Comparison of ENCODE assay signal across 24 mouse cellular contexts in the genomic region with DNA sequence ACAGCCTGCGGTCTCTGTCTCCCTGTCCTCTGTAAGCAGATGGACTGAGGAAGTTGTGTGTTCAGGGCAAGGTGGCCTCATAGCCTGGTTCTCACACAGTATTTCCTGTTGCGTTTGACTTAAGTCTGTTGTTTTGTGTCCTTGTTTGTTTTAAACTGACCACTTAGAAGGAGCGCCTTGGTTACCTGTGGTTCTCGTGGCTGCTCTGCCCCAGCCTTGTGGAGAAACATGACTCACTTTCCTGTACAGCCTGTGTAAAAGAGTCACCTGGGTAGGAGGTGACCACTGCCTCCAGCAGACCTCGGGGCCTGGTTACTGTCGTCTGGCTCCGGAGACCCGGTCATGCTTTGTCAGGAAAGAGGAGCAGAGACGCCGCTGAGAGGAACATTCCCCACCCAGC. TPM values are rescaled to one million over a fixed set of nuclear protein-coding genes. Genes with fewer than 3 reads are reported as not detected.
DNase-seq lines count a peak whose midpoint lies in the region; ATAC-seq and TF ChIP-seq lines count a peak whose summit lies in the region.
"Had no signal": no experiment of that assay in that cellular context is flagged by ENCODE, and none has a peak within 500 bp of the region (broad histone marks: within the 10 kb centered on the region; RNA-seq: fewer than 3 reads in every experiment).

No protein-coding gene starts in this region.

- H3K9ac ChIP-seq in heart, embryonic 16.5 days (ENCODE audit: low read length): no peak overlapping the region
- H3K9ac ChIP-seq in heart, embryonic 11.5 days (ENCODE audit: low read depth, low read length): no peak overlapping the region
- H3K9ac ChIP-seq: embryonic facial prominence, embryonic 13.5 days; heart, embryonic 13.5 days; hindbrain, embryonic 13.5 days had no signal

- no peak for TF ChIP-seq CTCF in lung, adult 2 months (IDR thresholded peaks at IDR 0.05; ENCODE audit: insufficient read depth, low read length)
- no peak for TF ChIP-seq CTCF in bone marrow, adult 2 months (IDR thresholded peaks at IDR 0.05; ENCODE audit: control insufficient read depth, insufficient read depth, low read length)

- ATAC-seq in heart, embryonic 16.5 days (replicated peaks; ENCODE audit: extremely low read depth, insufficient read depth, low FRiP score): no peak
- ATAC-seq in heart, embryonic 11.5 days (replicated peaks; ENCODE audit: insufficient number of reproducible peaks, low FRiP score, low TSS enrichment): no peak
- ATAC-seq in neutrophil, adult 5-6 weeks (ENCODE audit: extremely low read depth, insufficient number of reproducible peaks, low FRiP score, poor library complexity, severe bottlenecking): peak; percentile 67
- ATAC-seq: CD4-positive, CD25-positive, alpha-beta regulatory T cell, adult 4 months; forebrain, embryonic 14.5 days; hindbrain, postnatal 0 days had no signal

- H3K27ac ChIP-seq in heart, embryonic 16.5 days (ENCODE audit: low read length): 0 out of 2 replicates have a peak overlapping the region, but pooled peaks have one; percentile 21
- no peak overlapping the region for H3K27ac ChIP-seq in heart, embryonic 11.5 days (ENCODE audit: low read depth, low read length)
- peak overlapping the region; percentile 67 for H3K27ac ChIP-seq in bone marrow, adult 2 months (ENCODE audit: control insufficient read depth, insufficient read depth, low read depth, low read length, poor library complexity)
- H3K27ac ChIP-seq: embryonic facial prominence, embryonic 13.5 days; heart, adult 2 months; hindbrain, embryonic 13.5 days; hindbrain, postnatal 0 days had no signal

- no peak for TF ChIP-seq POLR2A in lung, adult 2 months (IDR thresholded peaks at IDR 0.05; ENCODE audit: borderline replicate concordance, extremely low read depth, low read depth, low read length)
- TF ChIP-seq POLR2A in bone marrow, adult 2 months (IDR thresholded peaks at IDR 0.05; ENCODE audit: borderline replicate concordance, control insufficient read depth, low read depth, low read length): no peak

- peaks cover 45% of the 10 kb centered on the region for H3K36me3 ChIP-seq in heart, embryonic 16.5 days (ENCODE audit: control insufficient read depth, insufficient read depth)
- peaks cover 33% of the 10 kb centered on the region for H3K36me3 ChIP-seq in heart, embryonic 11.5 days (ENCODE audit: control insufficient read depth, insufficient read depth, low read length)

- H3K4me1 ChIP-seq in heart, embryonic 16.5 days (ENCODE audit: control insufficient read depth, insufficient read depth, low read length): peaks cover 8% of the 10 kb centered on the region
- H3K4me1 ChIP-seq in heart, embryonic 11.5 days (ENCODE audit: control insufficient read depth, insufficient read depth, low read length): peaks cover 17% of the 10 kb centered on the region; the same call in 1 of the 2 replicates
- no peaks in the 10 kb centered on the region for H3K4me1 ChIP-seq in lung, adult 2 months (ENCODE audit: control insufficient read depth, insufficient read depth, low read length)
- peaks cover 4% of the 10 kb centered on the region; the same call in 1 of the 2 replicates for H3K4me1 ChIP-seq in bone marrow, adult 2 months (ENCODE audit: control insufficient read depth, insufficient read depth, low read length)
- H3K4me1 ChIP-seq: embryonic facial prominence, embryonic 13.5 days; hindbrain, embryonic 13.5 days had no signal

- no peak overlapping the region for H3K4me2 ChIP-seq in heart, embryonic 16.5 days (ENCODE audit: low read depth, low read length)
- no peak overlapping the region for H3K4me2 ChIP-seq in heart, embryonic 11.5 days
- H3K4me2 ChIP-seq: embryonic facial prominence, embryonic 13.5 days; heart, embryonic 13.5 days; hindbrain, embryonic 13.5 days had no signal

- no peaks in the 10 kb centered on the region for H3K27me3 ChIP-seq in heart, embryonic 16.5 days (ENCODE audit: control insufficient read depth, insufficient read depth, low read length)
- H3K27me3 ChIP-seq in heart, embryonic 11.5 days (ENCODE audit: control insufficient read depth, insufficient read depth, low read length): no peaks in the 10 kb centered on the region
- H3K27me3 ChIP-seq: embryonic facial prominence, embryonic 13.5 days; heart, embryonic 13.5 days; hindbrain, embryonic 13.5 days had no signal

- no peak overlapping the region for H3K4me3 ChIP-seq in heart, embryonic 16.5 days (ENCODE audit: low read length)
- no peak overlapping the region for H3K4me3 ChIP-seq in heart, embryonic 11.5 days (ENCODE audit: low read depth, low read length)
- H3K4me3 ChIP-seq in lung, adult 2 months (replicated peaks; ENCODE audit: extremely low read depth, low read depth, low read length): no peak overlapping the region
- H3K4me3 ChIP-seq in bone marrow, adult 2 months (replicated peaks; ENCODE audit: control insufficient read depth, low read depth, low read length): no peak overlapping the region
- H3K4me3 ChIP-seq: embryonic facial prominence, embryonic 13.5 days; heart, adult 2 months; heart, embryonic 13.5 days; hindbrain, embryonic 13.5 days had no signal

- 82% methylated on average over 10 of the region's 10 CpGs for WGBS in heart, embryonic 16.5 days
- WGBS in heart, embryonic 11.5 days (ENCODE audit: insufficient replicate concordance): 86% methylated on average over 10 of the region's 10 CpGs
- 83% methylated on average over 10 of the region's 10 CpGs for WGBS in lung, adult 2 months
- 72% methylated on average over 10 of the region's 10 CpGs for WGBS in bone marrow, adult 2 months

- peak; percentile 23 for DNase-seq in lung, adult 2 months
- DNase-seq in lung, postnatal 4 days: no peak
- no peak for DNase-seq in urinary bladder, adult 18-20 months (ENCODE audit: low spot score in 2 of 2)
- no peak for DNase-seq in ovary, postnatal 14 days (ENCODE audit: low spot score)
- DNase-seq: adrenal gland, postnatal 14 days; B cell, adult 2 months; cerebellum, adult 18-20 months; cerebellum, adult 9-11 months; cerebellum, postnatal 36 days; gastrocnemius, postnatal 10 days; heart, adult 2 months; heart, postnatal 10 days had no signal

- no peaks in the 10 kb centered on the region for H3K9me3 ChIP-seq in heart, embryonic 16.5 days (replicated peaks; ENCODE audit: control insufficient read depth, low read length)
- H3K9me3 ChIP-seq in heart, embryonic 11.5 days (replicated peaks; ENCODE audit: control insufficient read depth, low read length): no peaks in the 10 kb centered on the region
- H3K9me3 ChIP-seq: heart, embryonic 13.5 days; hindbrain, embryonic 13.5 days had no signal

RNA-seq across cellular contexts. Expression of gene Cyp17a1, which starts 17.3 kb away (rescaled TPM):
- 1.00 and 1.7 TPM in 2 replicates for polyA plus RNA-seq in heart, embryonic 16.5 days (2015; fragmentation: Nextera tagmentation; extraction: Ambion mirVana)
- polyA plus RNA-seq in heart, embryonic 11.5 days (2014; fragmentation: Nextera tagmentation; extraction: Ambion mirVana): 0.97 and 1.1 TPM in 2 replicates
- polyA plus RNA-seq in lung, adult 2 months (2012; rRNA removed): 0.06 TPM in 1 of 2 replicates, not detected in the other
- polyA plus RNA-seq in bone marrow, adult 2 months (2011; ENCODE audit: insufficient read depth, insufficient read length, low replicate concordance, missing spikeins): not detected in 2 replicates
- total RNA-seq in neutrophil, adult 5-6 weeks (2017): 0.23 TPM in 1 of 2 replicates, not detected in the other
- total RNA-seq: gastrocnemius, postnatal 10 days; heart, adult 2 months; heart, postnatal 10 days; hematopoietic stem cell, adult 5-6 weeks; hindbrain, postnatal 0 days; MEL had no signal
- polyA plus RNA-seq: CD4-positive, CD25-positive, alpha-beta regulatory T cell, adult 4 months; embryonic facial prominence, embryonic 13.5 days; forebrain, embryonic 14.5 days; hindbrain, embryonic 13.5 days; hindbrain, postnatal 0 days had no signal

RNA-seq across cellular contexts. Expression of gene Borcs7, which starts 34.1 kb away (rescaled TPM):
- polyA plus RNA-seq in heart, embryonic 16.5 days (2015; fragmentation: Nextera tagmentation; extraction: Ambion mirVana): 13.7 and 14.9 TPM in 2 replicates
- polyA plus RNA-seq in heart, embryonic 11.5 days (2014; fragmentation: Nextera tagmentation; extraction: Ambion mirVana): 14.7 and 16.5 TPM in 2 replicates
- 2.4 and 5.0 TPM in 2 replicates for polyA plus RNA-seq in lung, adult 2 months (2012; rRNA removed)
- 4.0 and 6.2 TPM in 2 replicates for polyA plus RNA-seq in bone marrow, adult 2 months (2011; ENCODE audit: insufficient read depth, insufficient read length, low replicate concordance, missing spikeins)
- 3.8 and 4.3 TPM in 2 replicates for total RNA-seq in neutrophil, adult 5-6 weeks (2017)

RNA-seq across cellular contexts. Expression of gene As3mt, which starts 51.6 kb away (rescaled TPM):
- polyA plus RNA-seq in heart, embryonic 16.5 days (2015; fragmentation: Nextera tagmentation; extraction: Ambion mirVana): 46.7 and 52.1 TPM in 2 replicates
- 47.6 and 54.2 TPM in 2 replicates for polyA plus RNA-seq in heart, embryonic 11.5 days (2014; fragmentation: Nextera tagmentation; extraction: Ambion mirVana)
- 8.0 and 14.9 TPM in 2 replicates for polyA plus RNA-seq in lung, adult 2 months (2012; rRNA removed)
- polyA plus RNA-seq in bone marrow, adult 2 months (2011; ENCODE audit: insufficient read depth, insufficient read length, low replicate concordance, missing spikeins): 3.9 and 8.5 TPM in 2 replicates
- 13.4 and 18.4 TPM in 2 replicates for total RNA-seq in neutrophil, adult 5-6 weeks (2017)

RNA-seq across cellular contexts. Expression of gene Wbp1l, which starts 56.7 kb away (rescaled TPM):
- polyA plus RNA-seq in heart, embryonic 16.5 days (2015; fragmentation: Nextera tagmentation; extraction: Ambion mirVana): 60.5 and 63.3 TPM in 2 replicates
- 41.5 and 45.9 TPM in 2 replicates for polyA plus RNA-seq in heart, embryonic 11.5 days (2014; fragmentation: Nextera tagmentation; extraction: Ambion mirVana)
- 47.3 and 54.3 TPM in 2 replicates for polyA plus RNA-seq in lung, adult 2 months (2012; rRNA removed)
- polyA plus RNA-seq in bone marrow, adult 2 months (2011; ENCODE audit: insufficient read depth, insufficient read length, low replicate concordance, missing spikeins): 15.8 and 29.3 TPM in 2 replicates
- total RNA-seq in neutrophil, adult 5-6 weeks (2017): 77.1 and 79.3 TPM in 2 replicates
